Mouse (Mus musculus) frontal cortex, postnatal 25 days (tissue): ENCODE measurements around the gene Rai1.
A peak's percentile ranks its signal among the peaks of the same experiment; 100 is the strongest.

Source experiments
- DNase-seq, 2 experiments: peaks; one replicate each; pipeline ENCODE4 v3.0.0; 2022; ENCODE audit warnings: low spot score in 2 of 2

Gene Rai1

DNA sequence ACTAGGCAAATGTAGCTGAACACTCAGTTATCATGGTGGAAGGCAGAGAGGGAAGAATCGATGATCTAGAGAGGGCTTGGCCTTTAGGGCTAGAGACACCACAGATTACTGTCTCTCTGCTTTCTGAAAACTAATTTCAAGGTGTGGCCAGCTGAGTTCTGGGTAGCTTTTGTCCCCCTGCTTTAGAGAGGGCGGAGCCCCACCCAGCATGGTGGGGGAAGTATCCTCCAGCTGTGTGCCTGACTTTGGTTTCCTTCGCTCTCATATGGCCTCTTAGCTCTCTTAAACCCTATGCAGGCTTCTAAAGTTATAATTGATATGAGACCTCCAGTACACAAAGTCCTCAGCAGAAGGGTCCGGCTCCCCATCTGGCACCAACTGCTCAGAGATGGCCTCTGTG lies 58.5 kb downstream of the Rai1 start:
- no peak for DNase-seq

DNA sequence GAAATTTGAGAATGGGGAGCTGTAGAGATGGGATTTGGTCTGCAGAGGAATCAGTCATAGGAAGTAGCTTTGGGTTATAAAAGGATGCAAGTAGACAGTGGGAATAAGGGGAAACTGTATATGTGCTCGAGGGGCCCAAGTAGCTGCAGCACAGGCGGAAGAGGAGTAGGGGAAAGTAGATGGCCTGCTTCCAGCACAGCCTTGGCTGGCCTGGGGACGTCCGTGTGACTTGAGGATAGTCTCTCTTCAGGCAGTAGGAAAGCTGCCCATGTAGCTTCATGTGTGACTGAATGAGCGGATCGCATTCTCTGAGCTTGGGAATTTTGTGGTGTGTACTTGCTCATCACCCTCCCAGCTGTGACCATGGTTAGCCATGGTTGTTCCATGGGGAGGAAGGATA lies 59.6 kb downstream of the Rai1 start:
- DNase-seq: no peak

DNA sequence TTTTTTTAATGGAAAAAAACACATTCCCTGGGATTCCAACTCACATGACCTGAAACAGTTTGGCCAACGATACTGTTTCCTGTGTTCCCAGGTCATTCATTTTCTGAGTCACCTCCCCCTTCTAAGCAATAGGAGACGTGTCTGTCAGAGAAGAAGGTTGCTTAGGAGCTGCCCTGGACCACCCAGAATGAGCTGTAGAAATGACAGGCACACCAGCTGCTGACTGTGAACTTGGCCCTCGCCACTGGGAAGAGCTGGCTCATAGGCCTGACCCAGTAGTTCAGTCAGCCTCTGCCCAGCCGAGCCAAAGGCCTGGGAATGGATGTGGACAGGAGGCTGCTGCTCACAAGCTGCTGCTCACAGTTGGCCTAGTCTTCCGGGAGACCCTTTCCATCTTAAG lies 60.3 kb downstream of the Rai1 start:
- DNase-seq: no peak

GRCm38 (mm10) chr11:60168780-60169179 lies 64.0 kb downstream of the Rai1 start:
- no peak for DNase-seq

- DNase-seq: no peak
Observed at GRCm38 (mm10) chr11:60172074-60172473, 67.3 kb downstream of the Rai1 start.

- DNase-seq: no peak
Observed at GRCm38 (mm10) chr11:60173606-60174184, 68.9 kb downstream of the Rai1 start.

DNA sequence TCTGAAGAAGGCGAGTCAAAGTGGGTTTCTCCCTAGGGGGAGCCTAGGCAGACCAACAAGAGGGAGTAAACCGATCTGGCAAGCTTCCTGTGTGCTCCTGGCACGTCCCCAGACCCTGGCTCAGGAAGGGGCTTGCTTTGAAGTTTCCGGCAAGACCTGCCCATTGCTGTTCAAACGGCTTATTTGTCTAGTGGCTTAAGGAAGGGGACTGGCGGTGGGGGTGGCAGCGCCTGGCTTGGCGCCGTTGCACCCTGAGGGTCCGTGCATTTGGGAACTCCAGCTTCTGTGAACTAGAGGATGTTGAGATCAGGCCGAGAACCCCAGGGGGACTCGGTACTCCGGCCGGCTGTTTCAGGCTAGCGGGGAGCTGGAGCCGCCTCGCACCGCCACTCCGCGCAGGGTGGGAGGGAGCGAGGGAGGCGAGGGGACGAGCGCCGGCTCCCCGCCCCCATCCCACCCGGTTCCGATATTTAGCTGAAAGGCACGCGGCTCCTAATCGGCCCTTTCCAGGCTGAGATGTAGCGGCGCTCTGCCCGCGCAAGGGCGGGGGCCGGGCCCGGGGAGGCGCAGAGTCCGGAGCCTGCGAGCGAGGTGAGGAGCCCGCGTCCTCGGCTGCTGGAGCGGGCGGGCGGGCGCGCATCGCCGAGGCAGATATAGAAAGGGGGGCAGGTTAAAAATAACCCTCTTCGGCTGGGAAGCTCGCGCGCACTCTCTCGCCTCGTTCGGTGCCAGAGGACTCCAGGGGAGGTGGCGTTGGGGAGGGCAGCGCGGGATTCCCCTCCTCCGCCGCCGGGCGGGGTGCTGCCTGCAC lies 70.8 kb downstream of the Rai1 start:
- DNase-seq: peak; percentile 58 to 60

- DNase-seq: peak; percentile 62 to 65
Observed at GRCm38 (mm10) chr11:60176182-60176974, 71.6 kb downstream of the Rai1 start.

- peak in 1 of 2 experiments; percentile 58 for DNase-seq
Observed at GRCm38 (mm10) chr11:60176975-60177657, 72.3 kb downstream of the Rai1 start.

- DNase-seq: no peak
Observed at GRCm38 (mm10) chr11:60178005-60178404, 73.2 kb downstream of the Rai1 start.

DNA sequence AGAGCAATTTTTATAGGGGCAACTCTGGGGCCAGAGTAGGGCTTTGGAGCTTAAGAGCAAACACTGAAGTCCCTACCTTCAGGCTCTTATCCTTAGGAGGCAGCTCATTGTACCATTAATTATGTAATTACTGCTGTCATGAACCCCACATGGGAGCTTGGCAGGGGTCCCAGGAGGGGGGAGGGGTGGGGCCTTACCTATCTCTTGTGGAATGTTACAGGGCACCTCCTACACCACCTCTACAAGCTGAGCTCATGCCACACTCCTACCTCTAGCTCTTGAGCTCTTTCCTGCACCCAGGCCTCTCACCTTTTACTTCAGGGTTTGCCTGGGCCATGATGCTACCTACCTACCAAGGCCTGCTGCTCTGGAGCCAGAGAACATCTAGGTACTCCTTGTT lies 73.7 kb downstream of the Rai1 start:
- no peak for DNase-seq

- no peak for DNase-seq
Observed at GRCm38 (mm10) chr11:60182116-60182670, 77.4 kb downstream of the Rai1 start.

GRCm38 (mm10) chr11:60182741-60183140 lies 77.9 kb downstream of the Rai1 start:
- no peak for DNase-seq

- no peak for DNase-seq
Observed at GRCm38 (mm10) chr11:60184346-60185325, 79.8 kb downstream of the Rai1 start.

DNA sequence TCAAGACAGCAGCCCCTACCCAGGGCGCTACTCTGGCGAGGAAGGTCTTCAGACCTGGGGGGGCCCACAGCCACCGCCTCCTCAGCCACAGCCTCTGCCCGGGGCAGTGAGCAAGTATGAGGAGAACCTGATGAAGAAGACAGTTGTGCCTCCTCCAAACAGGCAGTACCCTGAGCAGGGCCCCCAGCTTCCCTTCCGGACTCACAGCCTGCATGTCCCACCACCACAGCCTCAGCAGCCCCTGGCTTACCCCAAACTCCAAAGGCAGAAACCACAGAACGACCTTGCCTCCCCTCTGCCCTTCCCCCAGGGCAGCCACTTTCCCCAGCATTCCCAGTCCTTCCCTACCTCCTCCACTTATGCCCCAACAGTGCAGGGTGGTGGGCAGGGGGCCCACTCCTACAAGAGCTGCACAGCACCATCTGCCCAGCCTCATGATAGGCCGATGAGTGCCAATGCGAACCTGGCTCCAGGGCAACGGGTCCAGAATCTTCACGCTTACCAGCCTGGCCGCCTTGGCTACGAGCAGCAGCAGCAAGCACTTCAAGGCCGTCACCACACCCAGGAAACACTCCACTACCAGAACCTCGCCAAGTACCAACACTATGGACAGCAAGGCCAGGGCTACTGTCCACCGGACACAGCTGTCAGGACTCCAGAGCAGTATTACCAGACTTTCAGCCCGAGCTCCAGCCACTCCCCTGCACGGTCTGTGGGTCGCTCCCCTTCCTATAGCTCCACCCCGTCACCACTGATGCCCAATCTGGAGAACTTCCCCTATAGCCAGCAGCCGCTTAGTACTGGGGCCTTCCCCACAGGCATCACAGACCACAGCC lies 80.8 kb downstream of the Rai1 start:
- no peak for DNase-seq

DNA sequence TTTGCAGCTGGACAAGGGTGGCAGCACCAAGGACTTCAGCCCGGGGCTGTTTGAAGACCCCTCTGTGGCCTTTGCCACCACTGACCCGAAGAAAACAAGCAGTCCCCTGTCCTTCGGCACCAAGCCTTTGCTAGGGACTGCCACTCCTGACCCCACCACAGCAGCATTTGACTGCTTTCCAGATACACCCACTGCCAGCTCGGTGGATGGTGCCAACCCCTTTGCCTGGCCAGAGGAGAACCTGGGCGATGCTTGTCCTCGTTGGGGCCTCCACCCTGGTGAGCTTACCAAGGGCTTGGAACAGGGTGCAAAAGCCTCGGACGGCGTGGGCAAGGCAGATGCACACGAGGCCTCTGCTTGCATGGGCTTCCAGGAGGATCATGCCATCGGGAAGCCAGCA lies 82.3 kb downstream of the Rai1 start:
- no peak for DNase-seq

- no peak for DNase-seq
Observed at GRCm38 (mm10) chr11:60188275-60188853, 83.6 kb downstream of the Rai1 start.

- no peak for DNase-seq
Observed at GRCm38 (mm10) chr11:60189501-60190040, 84.8 kb downstream of the Rai1 start.

DNA sequence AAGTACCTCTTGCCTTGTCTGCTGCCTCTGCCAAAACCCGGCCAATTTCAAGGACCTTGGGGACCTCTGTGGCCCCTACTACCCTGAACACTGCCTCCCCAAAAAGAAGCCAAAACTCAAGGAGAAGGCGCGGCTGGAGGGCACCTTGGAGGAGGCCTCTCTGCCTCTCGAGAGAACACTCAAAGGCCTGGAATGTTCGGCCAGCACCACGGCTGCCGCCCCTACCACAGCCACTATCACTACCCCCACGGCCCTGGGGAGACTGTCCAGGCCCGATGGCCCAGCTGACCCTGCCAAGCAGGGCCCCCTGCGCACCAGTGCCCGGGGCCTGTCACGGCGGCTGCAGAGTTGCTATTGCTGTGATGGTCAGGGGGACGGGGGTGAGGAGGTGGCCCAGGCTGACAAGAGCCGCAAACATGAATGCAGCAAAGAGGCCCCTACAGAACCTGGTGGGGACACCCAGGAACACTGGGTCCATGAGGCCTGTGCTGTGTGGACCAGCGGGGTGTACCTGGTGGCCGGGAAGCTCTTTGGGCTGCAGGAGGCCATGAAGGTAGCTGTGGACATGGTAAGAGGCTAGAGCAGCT lies 85.3 kb downstream of the Rai1 start:
- no peak for DNase-seq
